Mouse (Mus musculus) embryonic facial prominence, embryonic 11.5 days (tissue): ENCODE results near the gene Ripk4. TPM values are rescaled to one million over a fixed set of nuclear protein-coding genes. Genes with fewer than 3 reads are reported as not detected.

ENCODE experiments used
- ATAC-seq: fragments of 200-750 bp; cut with Nextera tagmentation; replicated peaks from 2 replicates; pipeline ENCODE4 v1.8.0; 2017; ENCODE audit warnings: low read depth; ENCODE audit not compliant: insufficient number of reproducible peaks, low FRiP score, low TSS enrichment
- DNase-seq: peaks from one replicate; pipeline ENCODE4 v3.0.0-alpha.2; 2015; ENCODE audit warnings: low spot score
- H3K27ac ChIP-seq: fragments of 300-500 bp; sonication (generic); replicated peaks from 2 replicates; pipeline ENCODE4 v1.5.1; 2014; ENCODE audit warnings: mild to moderate bottlenecking, low read depth, low read length, control low read depth
- H3K27me3 ChIP-seq: fragments of 300-500 bp; sonication (generic); 2 replicates; pipeline ENCODE4 v1.6.1; 2014; ENCODE audit warnings: mild to moderate bottlenecking, low read length, moderate library complexity, mixed read lengths; ENCODE audit not compliant: control insufficient read depth, insufficient read depth
- H3K36me3 ChIP-seq: fragments of 300-500 bp; sonication (generic); replicated peaks from 2 replicates; pipeline ENCODE4 v1.6.1; 2014; ENCODE audit warnings: low read depth, mild to moderate bottlenecking, low read length, moderate library complexity, mixed read lengths; ENCODE audit not compliant: control insufficient read depth, insufficient read depth
- H3K4me1 ChIP-seq: fragments of 300-500 bp; sonication (generic); 2 replicates; pipeline ENCODE4 v1.6.1; 2014; ENCODE audit warnings: low read length, mixed read lengths; ENCODE audit not compliant: control insufficient read depth, insufficient read depth
- H3K4me2 ChIP-seq: fragments of 300-500 bp; sonication (generic); 2 replicates; pipeline ENCODE4 v1.6.1; 2014; ENCODE audit warnings: low read depth, mild to moderate bottlenecking, control low read depth, low read length, moderate library complexity
- H3K4me3 ChIP-seq: fragments of 300-500 bp; sonication (generic); 2 replicates; pipeline ENCODE4 v1.5.1; 2014; ENCODE audit warnings: low read depth, low read length, control low read depth
- H3K9ac ChIP-seq: fragments of 300-500 bp; sonication (generic); replicated peaks from 2 replicates; pipeline ENCODE4 v1.6.1; 2014; ENCODE audit warnings: mild to moderate bottlenecking, control low read depth, low read length
- H3K9me3 ChIP-seq: fragments of 300-500 bp; sonication (generic); replicated peaks from 2 replicates; pipeline ENCODE4 v1.6.1; 2016; ENCODE audit warnings: mild to moderate bottlenecking, low read length, inconsistent platforms, mixed read lengths; ENCODE audit not compliant: control insufficient read depth
- WGBS: fragments of 180-500 bp; shearing (Covaris S2); extraction: QIAGEN DNeasy Blood & Tissue Kit; methylation state at CpG from one replicate; pipeline ENCODE4 v1.1.7; 2014; 5-methylcytosine and 5-hydroxymethylcytosine counted together
- polyA plus RNA-seq: library from polyadenylated mRNA; unstranded; fragments of >200 nt; fragmentation: Nextera tagmentation; extraction: Ambion mirVana; gene quantifications from 2 replicates; pipeline ENCODE4 v1.2.1, GENCODE M21; 2014

Gene Ripk4
- polyA plus RNA-seq, 1 experiment from 2014 or later, result 5.9 TPM

DNA sequence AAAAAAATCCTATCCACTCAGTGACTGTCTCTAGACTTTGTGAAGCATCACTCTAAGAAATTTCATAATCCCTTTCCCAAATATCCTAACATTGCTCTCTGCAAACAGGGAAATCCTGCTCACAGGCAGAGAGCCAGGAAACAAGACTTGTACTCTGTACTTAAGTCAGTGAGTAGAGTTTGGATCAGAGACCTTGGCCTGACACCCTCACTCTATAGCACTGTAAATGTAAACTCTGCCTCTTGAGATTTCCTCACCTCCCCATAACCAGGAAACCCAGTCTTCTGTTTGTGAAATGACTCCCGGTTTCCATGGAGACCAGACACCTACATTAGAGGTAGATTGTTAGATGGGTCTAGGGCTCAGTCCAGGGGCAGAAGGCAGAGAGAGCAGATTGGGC lies 33.3 kb downstream of the Ripk4 start:
- Histone ChIP-seq H3K4me3 (no peak overlapping the region), H3K4me2 (no peak overlapping the region), H3K9me3 (no peaks in the 10 kb centered on the region), H3K27me3 (no peaks in the 10 kb centered on the region), H3K36me3 (no peaks in the 10 kb centered on the region), H3K9ac (no peak overlapping the region), H3K4me1 (no peaks in the 10 kb centered on the region), H3K27ac (no peak overlapping the region)
- DNase-seq (no peak), ATAC-seq (no peak)
- 82% methylated on average over 1 of the region's 1 CpGs for WGBS

DNA sequence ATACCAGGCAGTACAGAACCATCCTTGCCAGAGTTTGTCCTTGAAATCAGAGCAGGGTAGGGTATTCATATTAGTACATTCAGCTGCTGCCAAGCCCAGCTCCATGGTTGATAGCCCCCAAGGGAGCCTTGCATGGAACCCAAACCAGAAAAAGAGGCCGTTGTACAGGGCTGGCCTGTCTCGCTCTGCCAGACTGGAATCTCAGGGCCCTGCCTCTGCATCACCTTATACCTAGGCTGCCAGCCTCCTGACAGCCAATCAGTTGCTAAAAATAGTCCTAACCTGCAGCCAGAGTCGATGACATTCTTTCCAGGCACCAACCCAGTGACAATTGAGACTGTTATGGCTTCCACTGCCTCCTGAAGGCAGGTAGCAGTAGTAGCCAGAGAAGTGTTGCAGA lies 37.2 kb downstream of the Ripk4 start:
- H3K4me3 ChIP-seq, result no peak overlapping the region
- H3K27ac ChIP-seq, result no peak overlapping the region
- H3K9ac ChIP-seq, result no peak overlapping the region
- 73% methylated on average over 3 of the region's 3 CpGs for WGBS
- no peaks in the 10 kb centered on the region for H3K27me3 ChIP-seq
- H3K4me1 ChIP-seq, result no peaks in the 10 kb centered on the region
- no peak overlapping the region for H3K4me2 ChIP-seq
- no peaks in the 10 kb centered on the region for H3K9me3 ChIP-seq
- DNase-seq (no peak), ATAC-seq (no peak)
- H3K36me3 ChIP-seq, result no peaks in the 10 kb centered on the region

DNA sequence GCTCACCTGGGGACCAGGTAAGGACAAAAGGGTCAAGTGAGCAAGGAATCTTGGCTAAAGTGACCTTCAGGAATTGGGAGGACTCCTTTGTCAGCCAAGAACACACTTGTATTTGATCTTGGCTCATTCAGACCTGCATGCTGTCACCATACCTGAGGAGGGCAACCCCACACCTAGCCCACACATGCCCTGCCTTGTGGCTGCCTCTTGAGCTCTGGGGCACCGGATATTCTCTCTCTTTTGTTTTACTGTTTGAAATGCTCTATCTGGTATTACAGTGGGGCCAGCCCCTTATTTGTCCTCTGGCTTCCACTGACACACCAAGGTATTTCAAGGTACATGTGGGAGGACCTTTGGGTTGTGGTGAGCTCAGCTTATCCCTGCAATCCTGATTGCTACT lies 43.5 kb downstream of the Ripk4 start:
- Histone ChIP-seq H3K4me2 (no peak overlapping the region), H3K9ac (no peak overlapping the region), H3K27me3 (no peaks in the 10 kb centered on the region), H3K4me3 (no peak overlapping the region), H3K27ac (no peak overlapping the region), H3K4me1 (no peaks in the 10 kb centered on the region), H3K9me3 (no peaks in the 10 kb centered on the region), H3K36me3 (no peaks in the 10 kb centered on the region; the same call in 1 of the 2 replicates)
- DNase-seq, result no peak
- ATAC-seq, result no peak
- WGBS, result 100% methylated on average over 1 of the region's 1 CpGs

DNA sequence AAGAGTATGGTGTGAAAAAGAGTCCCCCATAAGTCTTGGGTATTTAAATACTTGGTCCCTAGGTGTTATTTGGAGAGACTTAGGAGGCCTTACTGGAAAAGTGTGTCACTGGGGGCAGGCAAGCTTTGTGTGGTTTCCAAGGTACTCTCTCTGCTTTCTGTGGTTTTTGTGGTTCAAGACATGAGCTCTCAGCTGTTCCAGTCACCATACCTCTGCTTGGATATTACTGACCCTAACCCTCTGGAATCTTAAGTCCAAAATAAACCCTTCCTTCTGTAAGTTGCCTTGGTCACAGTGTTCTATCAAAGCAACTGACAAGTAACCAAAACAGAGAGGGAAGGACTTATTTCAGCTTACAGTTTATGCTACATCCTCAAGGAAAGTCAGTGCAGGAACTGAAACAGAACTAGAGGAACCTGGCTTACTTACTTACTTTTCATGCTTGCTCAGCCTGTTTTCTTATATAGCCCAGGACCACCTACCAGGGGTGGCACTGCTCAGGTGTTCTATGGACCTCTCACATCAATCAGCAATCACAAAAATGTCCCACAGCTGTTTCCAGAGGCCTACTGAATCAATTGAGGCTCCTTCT lies 44.1 kb downstream of the Ripk4 start:
- DNase-seq, result no peak
- H3K9ac ChIP-seq, result no peak overlapping the region
- no peak overlapping the region for H3K4me2 ChIP-seq

DNA sequence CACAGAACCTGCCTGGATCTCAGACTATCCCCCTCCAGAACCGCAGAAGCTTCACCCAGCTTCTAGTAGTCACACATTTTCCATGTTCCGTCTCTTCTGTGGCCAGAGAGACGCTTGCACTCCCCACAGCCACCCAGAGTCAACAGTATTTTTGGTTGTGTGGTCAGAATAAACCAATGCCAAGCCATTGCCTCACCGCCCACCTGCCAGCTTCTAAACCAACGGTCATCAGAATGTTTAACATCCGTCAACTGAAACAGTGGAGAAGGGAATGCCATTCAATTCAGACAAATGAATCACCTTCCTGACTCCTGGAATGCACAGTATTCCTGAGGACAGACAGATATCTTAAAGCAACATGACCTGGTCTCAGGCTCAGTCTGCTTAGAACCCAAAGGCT lies 47.0 kb downstream of the Ripk4 start:
- H3K4me1 ChIP-seq, result no peaks in the 10 kb centered on the region
- no peak overlapping the region for H3K9ac ChIP-seq
- ATAC-seq (no peak), DNase-seq (no peak)
- no peak overlapping the region for H3K4me2 ChIP-seq
- no peaks in the 10 kb centered on the region; the same call in 1 of the 2 replicates for H3K36me3 ChIP-seq
- H3K27ac ChIP-seq, result no peak overlapping the region
- H3K9me3 ChIP-seq, result no peaks in the 10 kb centered on the region
- H3K27me3 ChIP-seq, result no peaks in the 10 kb centered on the region
- 83% methylated on average over 6 of the region's 6 CpGs for WGBS
- H3K4me3 ChIP-seq, result no peak overlapping the region

More for the DNA sequence above, 44.1 kb downstream of the Ripk4 start:
- Histone ChIP-seq H3K9me3 (no peaks in the 10 kb centered on the region), H3K27me3 (no peaks in the 10 kb centered on the region), H3K36me3 (no peaks in the 10 kb centered on the region; the same call in 1 of the 2 replicates), H3K4me1 (no peaks in the 10 kb centered on the region), H3K27ac (no peak overlapping the region), H3K4me3 (no peak overlapping the region)
- no peak for ATAC-seq

DNA sequence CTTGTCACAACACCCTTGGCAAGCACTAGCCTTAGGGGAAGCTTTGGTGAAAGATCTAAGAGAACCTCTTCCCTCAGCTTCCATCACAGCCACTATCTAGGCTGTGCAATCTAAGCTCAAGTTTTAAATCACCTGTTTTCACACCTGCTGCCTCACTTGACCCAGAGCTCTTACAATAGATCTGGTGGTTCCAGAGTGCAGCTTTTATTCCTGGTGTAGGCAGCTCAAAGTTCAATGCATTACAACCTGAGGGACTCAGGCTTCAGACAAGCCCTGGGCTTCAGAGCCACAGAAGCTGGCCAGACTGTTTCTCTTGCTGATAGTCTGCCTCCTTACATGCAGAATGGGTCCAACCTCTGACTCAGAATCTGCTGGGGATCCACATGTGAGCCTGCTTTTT lies 51.5 kb downstream of the Ripk4 start:
- Histone ChIP-seq H3K4me3 (no peak overlapping the region), H3K4me1 (no peaks in the 10 kb centered on the region), H3K4me2 (no peak overlapping the region), H3K9me3 (no peaks in the 10 kb centered on the region), H3K27ac (no peak overlapping the region), H3K36me3 (no peaks in the 10 kb centered on the region), H3K9ac (no peak overlapping the region), H3K27me3 (no peaks in the 10 kb centered on the region)
- ATAC-seq (no peak), DNase-seq (no peak)

DNA sequence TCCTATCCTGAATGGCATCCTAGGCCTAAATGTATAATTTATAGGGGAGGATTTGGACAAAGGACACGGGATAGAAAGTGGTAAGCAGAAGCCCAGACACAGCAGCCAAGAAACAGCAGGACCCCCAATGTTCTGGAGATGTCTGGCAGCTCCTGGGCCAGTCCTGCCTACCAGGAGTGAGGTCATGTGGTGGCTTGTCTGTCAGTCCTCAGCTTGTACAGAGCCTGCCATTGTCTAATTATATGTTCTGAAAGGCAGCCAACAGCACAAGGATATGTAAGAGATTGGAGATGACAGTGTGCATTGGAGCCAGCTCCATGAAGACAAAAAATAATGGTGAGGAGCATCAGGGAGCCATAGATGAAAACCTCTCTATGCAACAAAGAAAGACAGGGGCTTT lies 61.7 kb downstream of the Ripk4 start:
- no peaks in the 10 kb centered on the region for H3K36me3 ChIP-seq
- DNase-seq, result no peak
- no peaks in the 10 kb centered on the region for H3K9me3 ChIP-seq
- no peak overlapping the region for H3K27ac ChIP-seq
- H3K4me3 ChIP-seq, result no peak overlapping the region
- H3K4me1 ChIP-seq, result no peaks in the 10 kb centered on the region
- no peak overlapping the region for H3K4me2 ChIP-seq
- ATAC-seq, result no peak
- no peaks in the 10 kb centered on the region for H3K27me3 ChIP-seq
- WGBS, result 65% methylated on average over 1 of the region's 1 CpGs
- no peak overlapping the region for H3K9ac ChIP-seq

DNA sequence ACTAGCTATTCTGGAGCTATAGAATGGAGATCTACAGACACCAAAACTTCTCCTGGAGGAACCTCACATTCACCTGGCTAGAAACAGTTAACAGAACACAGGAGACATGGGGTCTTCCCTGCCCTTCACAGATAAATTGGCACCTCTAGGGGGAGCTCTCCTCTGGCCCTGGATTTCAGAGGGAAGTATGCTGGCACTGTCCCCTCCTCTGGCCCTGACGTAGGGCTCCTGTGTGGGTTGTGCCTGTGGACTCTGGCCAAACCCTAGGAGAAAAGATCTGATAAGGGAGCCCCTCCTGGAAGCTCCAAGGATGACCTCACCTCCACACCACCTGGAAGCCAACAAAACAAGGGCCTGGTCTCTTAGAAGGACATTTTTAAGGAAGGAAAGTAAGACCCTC lies 65.8 kb downstream of the Ripk4 start:
- ATAC-seq, result no peak
- WGBS, result 23% methylated on average over 1 of the region's 1 CpGs
- no peak overlapping the region for H3K4me3 ChIP-seq

More for the DNA sequence above, 65.8 kb downstream of the Ripk4 start:
- no peak overlapping the region for H3K4me2 ChIP-seq
- DNase-seq, result peak; percentile 3
- H3K27ac ChIP-seq, result no peak overlapping the region
- H3K9ac ChIP-seq, result no peak overlapping the region
- H3K4me1 ChIP-seq, result no peaks in the 10 kb centered on the region
- no peaks in the 10 kb centered on the region for H3K9me3 ChIP-seq
- no peaks in the 10 kb centered on the region for H3K27me3 ChIP-seq
- H3K36me3 ChIP-seq, result no peaks in the 10 kb centered on the region
